In the genomic region with DNA sequence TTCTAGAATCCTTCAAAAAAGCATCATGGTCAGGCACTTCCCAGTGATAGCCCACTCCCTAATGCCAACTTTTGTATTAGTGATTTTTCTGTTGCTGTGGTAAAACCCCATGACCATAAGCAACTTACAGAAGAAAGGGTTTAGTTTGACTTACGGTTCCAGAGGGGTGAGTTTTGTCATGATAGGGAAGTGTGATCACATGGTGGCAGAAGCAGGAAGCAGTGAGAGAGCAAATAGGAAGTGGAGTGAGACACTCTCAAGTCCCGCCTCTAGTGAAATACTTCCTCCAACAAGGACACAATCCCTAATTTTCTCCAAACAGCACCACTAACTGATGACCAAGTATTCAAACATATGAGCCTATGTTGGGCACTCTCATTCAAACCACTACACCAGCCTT, we compare ENCODE assay signal across 20 mouse cellular contexts. TPM values are rescaled to one million over a fixed set of nuclear protein-coding genes. Genes with fewer than 3 reads are reported as not detected.
"Had no signal": no experiment of that assay in that cellular context is flagged by ENCODE, and none has a peak within 500 bp of the region (broad histone marks: within the 10 kb centered on the region; RNA-seq: fewer than 3 reads in every experiment).

No protein-coding gene starts in this region.

- H3K9ac ChIP-seq: liver, embryonic 12.5 days; liver, embryonic 14.5 days; lung, embryonic 14.5 days; midbrain, embryonic 13.5 days; midbrain, embryonic 15.5 days; neural tube, embryonic 13.5 days; neural tube, embryonic 15.5 days had no signal

- H3K9me3 ChIP-seq: liver, embryonic 12.5 days; midbrain, embryonic 15.5 days; neural tube, embryonic 15.5 days had no signal

- DNase-seq: lung, adult 18-20 months; lung, postnatal 10 days; lung, postnatal 36 days; retina, postnatal 1 day; right cerebral cortex, adult 18-20 months; right cerebral cortex, postnatal 25 days; right cerebral cortex, postnatal 4 days; spleen, adult 18-20 months; thymus, adult 18-20 months; thymus, postnatal 14 days; thymus, postnatal 36 days had no signal

- H3K27ac ChIP-seq: liver, embryonic 12.5 days; liver, embryonic 14.5 days; midbrain, embryonic 13.5 days; midbrain, embryonic 15.5 days; neural tube, embryonic 13.5 days; neural tube, embryonic 15.5 days had no signal

- H3K4me1 ChIP-seq: midbrain, embryonic 13.5 days; midbrain, embryonic 15.5 days; neural tube, embryonic 13.5 days; neural tube, embryonic 15.5 days had no signal

- H3K27me3 ChIP-seq: liver, embryonic 12.5 days; midbrain, embryonic 13.5 days; midbrain, embryonic 15.5 days; neural tube, embryonic 13.5 days; neural tube, embryonic 15.5 days had no signal

- H3K36me3 ChIP-seq: liver, embryonic 12.5 days; midbrain, embryonic 13.5 days; midbrain, embryonic 15.5 days had no signal

- ATAC-seq: liver, embryonic 12.5 days; midbrain, embryonic 13.5 days; midbrain, embryonic 15.5 days had no signal

- H3K4me2 ChIP-seq: liver, embryonic 12.5 days; lung, embryonic 14.5 days; midbrain, embryonic 13.5 days; midbrain, embryonic 15.5 days; neural tube, embryonic 13.5 days; neural tube, embryonic 15.5 days had no signal

- H3K4me3 ChIP-seq: liver, embryonic 12.5 days; midbrain, embryonic 13.5 days; midbrain, embryonic 15.5 days; myocyte; neural tube, embryonic 13.5 days; neural tube, embryonic 15.5 days had no signal

RNA-seq across cellular contexts. Expression of a gene that starts 57.5 kb away (rescaled TPM):
- total RNA-seq: midbrain, postnatal 0 days had no signal
- polyA plus RNA-seq: midbrain, embryonic 13.5 days; myocyte; neural tube, embryonic 15.5 days had no signal
